17 mouse cellular contexts compared by ENCODE assay signal in genomic region chr12:83433987-83434698, GRCm38 (mm10). TPM values are rescaled to one million over a fixed set of nuclear protein-coding genes. Genes with fewer than 3 reads are reported as not detected.
DNase-seq lines count a peak whose midpoint lies in the region; ATAC-seq and TF ChIP-seq lines count a peak whose summit lies in the region.
"Had no signal": no experiment of that assay in that cellular context is flagged by ENCODE, and none has a peak within 500 bp of the region (broad histone marks: within the 10 kb centered on the region; RNA-seq: fewer than 3 reads in every experiment).

No protein-coding gene starts in this region.

- 33% methylated on average over 10 of the region's 10 CpGs for WGBS in kidney, embryonic 16.5 days
- 45% methylated on average over 10 of the region's 10 CpGs for WGBS in bone marrow, adult 2 months
- 69% methylated on average over 10 of the region's 10 CpGs for WGBS in forebrain, embryonic 15.5 days

- no peak overlapping the region for H3K27ac ChIP-seq in kidney, embryonic 16.5 days (ENCODE audit: low read length)
- H3K27ac ChIP-seq in bone marrow, adult 2 months (ENCODE audit: control insufficient read depth, insufficient read depth, low read depth, low read length, poor library complexity) = peak overlapping the region; percentile 67
- no peak overlapping the region for H3K27ac ChIP-seq in forebrain, embryonic 15.5 days (replicated peaks)
- H3K27ac ChIP-seq: embryonic facial prominence, embryonic 13.5 days; forebrain, embryonic 12.5 days; hindbrain, embryonic 10.5 days; lung, embryonic 15.5 days had no signal

- no peak overlapping the region for H3K9ac ChIP-seq in kidney, embryonic 16.5 days (replicated peaks; ENCODE audit: low read length)
- no peak overlapping the region for H3K9ac ChIP-seq in forebrain, embryonic 15.5 days (replicated peaks)
- H3K9ac ChIP-seq: embryonic facial prominence, embryonic 13.5 days; forebrain, embryonic 12.5 days; lung, embryonic 15.5 days had no signal

- no peaks in the 10 kb centered on the region for H3K36me3 ChIP-seq in kidney, embryonic 16.5 days (ENCODE audit: insufficient read depth, low read length)
- H3K36me3 ChIP-seq in forebrain, embryonic 15.5 days = no peaks in the 10 kb centered on the region
- H3K36me3 ChIP-seq: embryonic facial prominence, embryonic 13.5 days; forebrain, embryonic 12.5 days; hindbrain, embryonic 10.5 days; lung, embryonic 15.5 days had no signal

- no peak for TF ChIP-seq CTCF in bone marrow, adult 2 months (IDR thresholded peaks at IDR 0.05; ENCODE audit: control insufficient read depth, insufficient read depth, low read length)

- TF ChIP-seq POLR2A in bone marrow, adult 2 months (IDR thresholded peaks at IDR 0.05; ENCODE audit: borderline replicate concordance, control insufficient read depth, low read depth, low read length) = no peak

- peaks cover 10% of the 10 kb centered on the region for H3K4me1 ChIP-seq in kidney, embryonic 16.5 days (ENCODE audit: insufficient read depth, low read length)
- peaks cover 3% of the 10 kb centered on the region for H3K4me1 ChIP-seq in bone marrow, adult 2 months (ENCODE audit: control insufficient read depth, insufficient read depth, low read length)
- H3K4me1 ChIP-seq in forebrain, embryonic 15.5 days = no peaks in the 10 kb centered on the region
- H3K4me1 ChIP-seq: embryonic facial prominence, embryonic 13.5 days; hindbrain, embryonic 10.5 days; lung, embryonic 15.5 days; megakaryocyte, embryonic 14.5 days had no signal

- no peak overlapping the region for H3K4me2 ChIP-seq in kidney, embryonic 16.5 days (replicated peaks; ENCODE audit: low read depth, low read length)
- H3K4me2 ChIP-seq in forebrain, embryonic 15.5 days (replicated peaks) = no peak overlapping the region
- H3K4me2 ChIP-seq: embryonic facial prominence, embryonic 13.5 days; forebrain, embryonic 12.5 days; lung, embryonic 15.5 days had no signal

- intact Hi-C loops in heart, postnatal 10 days (cut with DNase I) = no loop called here

- H3K27me3 ChIP-seq in kidney, embryonic 16.5 days (ENCODE audit: insufficient read depth, low read length) = no peaks in the 10 kb centered on the region
- H3K27me3 ChIP-seq in forebrain, embryonic 15.5 days = no peaks in the 10 kb centered on the region
- H3K27me3 ChIP-seq: embryonic facial prominence, embryonic 13.5 days; forebrain, embryonic 12.5 days; lung, embryonic 15.5 days; megakaryocyte, embryonic 14.5 days had no signal

- no peaks in the 10 kb centered on the region for H3K9me3 ChIP-seq in kidney, embryonic 16.5 days (ENCODE audit: low read length)
- no peaks in the 10 kb centered on the region for H3K9me3 ChIP-seq in forebrain, embryonic 15.5 days
- H3K9me3 ChIP-seq: embryonic facial prominence, embryonic 13.5 days; forebrain, embryonic 12.5 days; hindbrain, embryonic 10.5 days; lung, embryonic 15.5 days; megakaryocyte, embryonic 14.5 days had no signal

- no peak for ATAC-seq in kidney, embryonic 16.5 days (ENCODE audit: low FRiP score, low TSS enrichment)
- ATAC-seq in forebrain, embryonic 15.5 days (replicated peaks) = no peak

- DNase-seq in heart, adult 18-20 months = peak; percentile 23 to 47
- no peak for DNase-seq in heart, postnatal 10 days
- DNase-seq in kidney, postnatal 25 days = peak; percentile 20 to 41
- peak; percentile 56 to 78 for DNase-seq in spleen, postnatal 36 days (ENCODE audit: low spot score in 2 of 2)
- DNase-seq in left cerebral cortex, adult 11 months (ENCODE audit: low spot score) = no peak
- DNase-seq: adrenal gland, postnatal 10 days; kidney, adult 18-20 months; liver; thymus, postnatal 14 days had no signal

- H3K4me3 ChIP-seq in kidney, embryonic 16.5 days (ENCODE audit: low read length) = no peak overlapping the region
- no peak overlapping the region for H3K4me3 ChIP-seq in bone marrow, adult 2 months (replicated peaks; ENCODE audit: control insufficient read depth, low read depth, low read length)
- H3K4me3 ChIP-seq in forebrain, embryonic 15.5 days = no peak overlapping the region
- H3K4me3 ChIP-seq: embryonic facial prominence, embryonic 13.5 days; forebrain, embryonic 12.5 days; hindbrain, embryonic 10.5 days; lung, embryonic 15.5 days; megakaryocyte, embryonic 14.5 days had no signal

RNA-seq across cellular contexts. Expression of gene Dpf3, which starts 53.4 kb away (rescaled TPM):
- total RNA-seq in heart, adult 18-20 months (2021) = 10 to 100 TPM; 16.2 to 20.3 TPM
- total RNA-seq in heart, postnatal 10 days (2021) = 10 to 100 TPM; 17.3 to 18.1 TPM
- 12.2 and 14.3 TPM in 2 replicates for polyA plus RNA-seq in kidney, embryonic 16.5 days (2015; fragmentation: Nextera tagmentation; extraction: Ambion mirVana)
- 24.7 and 25.6 TPM in 2 replicates for polyA plus RNA-seq in bone marrow, adult 2 months (2011; ENCODE audit: insufficient read depth, insufficient read length, low replicate concordance, missing spikeins)
- polyA plus RNA-seq in forebrain, embryonic 15.5 days (2015; fragmentation: Nextera tagmentation; extraction: Ambion mirVana) = 9.8 and 11.2 TPM in 2 replicates

Comparison
In these comparisons a context has a peak if more than half of its experiments do, and no peak if none do; other contexts are left out.
1. DNase-seq: peak in heart, adult 18-20 months (2 of 2), kidney, postnatal 25 days (2 of 2) and spleen, postnatal 36 days (2 of 2); none in heart, postnatal 10 days (0 of 2) and left cerebral cortex, adult 11 months (single experiment).